In the genomic region with DNA sequence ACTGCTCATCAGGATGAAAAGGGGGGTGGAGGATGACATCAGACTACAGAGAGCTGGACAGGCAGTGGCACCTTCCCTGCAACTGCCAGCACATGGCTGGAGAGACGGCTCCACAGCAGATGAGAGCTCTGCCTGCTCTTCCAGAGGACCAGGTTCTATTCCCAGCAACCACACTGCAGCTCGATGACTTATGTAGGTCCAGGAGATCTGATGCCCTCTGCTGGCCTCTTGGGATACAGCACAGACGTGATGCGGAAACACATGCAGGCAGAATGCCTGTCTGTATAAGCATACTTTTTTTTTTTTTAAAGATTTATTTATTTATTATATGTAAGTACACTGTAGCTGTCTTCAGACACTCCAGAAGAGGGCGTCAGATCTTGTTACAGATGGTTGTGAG, we compare ENCODE assay signal across 9 mouse cellular contexts. TPM values are rescaled to one million over a fixed set of nuclear protein-coding genes. Genes with fewer than 3 reads are reported as not detected.
DNase-seq lines count a peak whose midpoint lies in the region; ATAC-seq lines count a peak whose summit lies in the region.
"Had no signal": no experiment of that assay in that cellular context is flagged by ENCODE, and none has a peak within 500 bp of the region (broad histone marks: within the 10 kb centered on the region; RNA-seq: fewer than 3 reads in every experiment).

No protein-coding gene starts in this region.

- WGBS in midbrain, embryonic 10.5 days: 59% methylated on average over 5 of the region's 5 CpGs
- WGBS in midbrain, embryonic 13.5 days: 59% methylated on average over 5 of the region's 5 CpGs

- no peaks in the 10 kb centered on the region for H3K27me3 ChIP-seq in midbrain, embryonic 10.5 days (ENCODE audit: low read depth, poor library complexity, severe bottlenecking)
- H3K27me3 ChIP-seq in midbrain, embryonic 13.5 days: no peaks in the 10 kb centered on the region
- H3K27me3 ChIP-seq: hindbrain, embryonic 15.5 days had no signal

- DNase-seq in cerebellum, adult 9-11 months: peak; percentile 40
- DNase-seq in cerebellum, adult 11-12 months: no peak
- DNase-seq in midbrain, embryonic 10.5 days (ENCODE audit: low spot score): peak; percentile 34
- DNase-seq in forelimb bud, embryonic 11.5 days (ENCODE audit: low read depth, low spot score): peak; percentile 52
- peak; percentile 64 for DNase-seq in thymus, postnatal 25 days
- DNase-seq in heart, adult 8-10 months (ENCODE audit: low spot score): no peak
- DNase-seq in right cerebral cortex, postnatal 10 days (ENCODE audit: low spot score in 2 of 2): no peak

- H3K9ac ChIP-seq in midbrain, embryonic 13.5 days (replicated peaks): no peak overlapping the region
- H3K9ac ChIP-seq: hindbrain, embryonic 15.5 days had no signal

- H3K4me3 ChIP-seq in midbrain, embryonic 10.5 days: no peak overlapping the region
- H3K4me3 ChIP-seq in midbrain, embryonic 13.5 days (replicated peaks): no peak overlapping the region
- H3K4me3 ChIP-seq: hindbrain, embryonic 15.5 days had no signal

- peaks cover 24% of the 10 kb centered on the region for H3K4me1 ChIP-seq in midbrain, embryonic 10.5 days
- H3K4me1 ChIP-seq in midbrain, embryonic 13.5 days (replicated peaks): peaks cover 13% of the 10 kb centered on the region

- H3K36me3 ChIP-seq in midbrain, embryonic 10.5 days: peaks cover 49% of the 10 kb centered on the region
- peaks cover 20% of the 10 kb centered on the region for H3K36me3 ChIP-seq in midbrain, embryonic 13.5 days

- no peak overlapping the region for H3K27ac ChIP-seq in midbrain, embryonic 10.5 days (replicated peaks)
- no peak overlapping the region for H3K27ac ChIP-seq in midbrain, embryonic 13.5 days
- H3K27ac ChIP-seq: hindbrain, embryonic 15.5 days had no signal

- H3K4me2 ChIP-seq in midbrain, embryonic 13.5 days (replicated peaks): no peak overlapping the region
- H3K4me2 ChIP-seq: hindbrain, embryonic 15.5 days had no signal

- no peak for ATAC-seq in midbrain, embryonic 13.5 days

- no peaks in the 10 kb centered on the region for H3K9me3 ChIP-seq in midbrain, embryonic 10.5 days (replicated peaks)
- H3K9me3 ChIP-seq in midbrain, embryonic 13.5 days: no peaks in the 10 kb centered on the region
- H3K9me3 ChIP-seq: hindbrain, embryonic 15.5 days had no signal

RNA-seq across cellular contexts. Expression of a gene that starts 6.8 kb away (rescaled TPM):
- 14.1 and 17.1 TPM in 2 replicates for polyA plus RNA-seq in midbrain, embryonic 10.5 days (2016; fragmentation: Nextera tagmentation; extraction: Ambion mirVana)
- 13.5 and 15.1 TPM in 2 replicates for polyA plus RNA-seq in midbrain, embryonic 13.5 days (2015; fragmentation: Nextera tagmentation; extraction: Ambion mirVana)
- total RNA-seq in heart, adult 8-10 months (2022): 1 to 10 TPM; 7.6 to 8.5 (median 8.2) TPM

RNA-seq across cellular contexts. Expression of a gene that starts 22.3 kb away (rescaled TPM):
- polyA plus RNA-seq in midbrain, embryonic 10.5 days (2016; fragmentation: Nextera tagmentation; extraction: Ambion mirVana): 0.39 and 0.97 TPM in 2 replicates
- 17.2 and 19.5 TPM in 2 replicates for polyA plus RNA-seq in midbrain, embryonic 13.5 days (2015; fragmentation: Nextera tagmentation; extraction: Ambion mirVana)
- total RNA-seq in heart, adult 8-10 months (2022): 1 to 10 TPM in 2 of 4 experiments, under 1 TPM in 2; 0.84 to 1.2 (median 0.98) TPM

RNA-seq across cellular contexts. Expression of a gene that starts 39.2 kb away (rescaled TPM):
- 73.8 and 93.8 TPM in 2 replicates for polyA plus RNA-seq in midbrain, embryonic 10.5 days (2016; fragmentation: Nextera tagmentation; extraction: Ambion mirVana)
- polyA plus RNA-seq in midbrain, embryonic 13.5 days (2015; fragmentation: Nextera tagmentation; extraction: Ambion mirVana): 98.1 and 108 TPM in 2 replicates
- 10 to 100 TPM; 23.3 to 34.7 (median 33.0) TPM for total RNA-seq in heart, adult 8-10 months (2022)

RNA-seq across cellular contexts. Expression of a gene that starts 42.3 kb away (rescaled TPM):
- 0.99 and 2.1 TPM in 2 replicates for polyA plus RNA-seq in midbrain, embryonic 10.5 days (2016; fragmentation: Nextera tagmentation; extraction: Ambion mirVana)
- polyA plus RNA-seq in midbrain, embryonic 13.5 days (2015; fragmentation: Nextera tagmentation; extraction: Ambion mirVana): 19.7 and 20.2 TPM in 2 replicates
- total RNA-seq in heart, adult 8-10 months (2022): 1 to 10 TPM; 1.2 to 4.2 (median 2.8) TPM

Comparison
In these comparisons a context has a peak if more than half of its experiments do, and no peak if none do; other contexts are left out.
1. DNase-seq: peak in cerebellum, adult 9-11 months (single experiment), midbrain, embryonic 10.5 days (single experiment), forelimb bud, embryonic 11.5 days (single experiment) and thymus, postnatal 25 days (single experiment); none in cerebellum, adult 11-12 months (single experiment), heart, adult 8-10 months (single experiment) and right cerebral cortex, postnatal 10 days (0 of 2).